Mouse (Mus musculus): ENCODE measurements around the gene Irak1.

Gene Irak1

GRCm38 (mm10) chrX:74023188-74024049, at the start of gene Irak1:
Irak1 (minus strand) TSS chrX:74023918.
- DNase-seq (ENCODE audit: low read depth, low spot score) = peak; percentile 77

DNA sequence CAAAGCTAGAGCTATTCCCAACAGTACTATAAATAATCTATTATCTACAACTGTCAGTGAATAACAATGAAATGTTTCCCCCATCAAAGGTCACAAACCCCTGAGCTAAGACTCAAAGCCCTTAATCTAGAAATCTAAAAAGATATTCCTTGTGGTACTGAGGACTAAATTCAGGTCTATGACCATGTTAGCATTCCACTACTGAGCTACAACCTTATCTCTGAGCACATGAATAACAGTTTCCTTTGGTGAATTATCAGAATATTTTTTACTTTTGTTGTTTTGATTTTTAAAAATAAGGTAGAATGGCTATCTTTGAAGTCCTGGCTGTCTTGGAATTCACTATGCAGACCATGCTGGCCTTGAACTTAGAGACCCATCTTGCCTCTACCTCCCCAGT, 47.1 kb upstream of the Irak1 start:
- DNase-seq (ENCODE audit: low read depth, low spot score) = no peak

- DNase-seq (ENCODE audit: low read depth, low spot score) = peak; percentile 89
Observed at GRCm38 (mm10) chrX:74067891-74068290, 44.2 kb upstream of the Irak1 start.

GRCm38 (mm10) chrX:74045107-74045506, 21.4 kb upstream of the Irak1 start:
- no peak for DNase-seq (ENCODE audit: low read depth, low spot score)

DNA sequence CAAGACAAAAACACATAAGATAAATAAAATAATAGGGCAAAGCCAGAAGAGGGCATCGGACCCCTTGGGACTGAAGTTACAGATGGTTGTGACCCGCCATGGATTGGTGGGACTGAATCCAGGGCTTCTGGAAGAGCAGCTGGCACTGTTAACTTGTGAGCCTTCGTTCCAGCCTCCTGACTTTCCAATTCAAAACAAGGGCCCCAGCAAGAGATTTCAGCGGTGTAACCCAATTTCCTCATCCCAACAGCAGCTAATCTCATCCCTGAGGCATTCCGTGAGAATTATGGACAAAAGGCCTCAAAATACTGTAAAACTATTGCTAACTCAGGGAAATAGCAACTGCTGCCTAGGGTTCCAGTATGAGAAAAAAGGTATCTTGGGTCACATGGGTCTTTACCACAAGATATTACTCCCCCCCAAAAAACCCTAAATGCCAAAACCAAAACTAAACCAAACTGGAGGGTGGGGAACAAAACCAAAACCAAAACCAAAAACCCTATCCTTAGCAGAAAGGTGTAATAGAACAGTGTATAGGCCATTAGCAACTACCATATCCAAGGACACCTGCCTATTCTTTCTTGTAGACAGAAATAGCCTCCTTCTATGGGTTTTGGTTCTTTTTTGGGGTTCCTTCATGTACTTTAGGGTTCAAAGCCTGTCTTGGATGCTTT, 14.1 kb upstream of the Irak1 start:
- no peak for DNase-seq (ENCODE audit: low read depth, low spot score)

GRCm38 (mm10) chrX:74030000-74030399, 6.3 kb upstream of the Irak1 start:
- no peak for DNase-seq (ENCODE audit: low read depth, low spot score)

GRCm38 (mm10) chrX:74022795-74023187, 927 bp downstream of the Irak1 start:
- DNase-seq (ENCODE audit: low read depth, low spot score) = no peak

- DNase-seq (ENCODE audit: low read depth, low spot score) = no peak
Observed at GRCm38 (mm10) chrX:74014597-74014996, 9.1 kb downstream of the Irak1 start.

DNA sequence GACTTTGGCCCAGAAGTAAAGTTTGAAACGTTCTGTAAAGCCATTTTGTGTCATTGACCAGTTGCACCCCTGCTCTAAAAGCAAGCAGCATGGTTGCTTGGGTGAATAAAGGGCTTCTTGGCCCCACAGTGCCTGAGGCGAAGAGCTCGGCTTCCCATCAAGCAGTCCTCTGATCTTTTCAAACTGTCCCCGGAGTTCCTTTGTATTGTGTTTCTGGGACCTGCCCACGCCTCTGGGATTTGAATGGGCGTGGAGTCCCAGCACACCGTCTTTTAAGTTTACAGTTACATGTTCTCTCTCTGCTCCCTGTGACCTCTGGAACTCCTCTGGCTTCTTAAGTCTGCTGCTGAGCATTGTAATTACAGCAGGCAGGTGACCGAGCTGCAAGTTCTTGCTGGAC, 15.7 kb downstream of the Irak1 start:
- DNase-seq (ENCODE audit: low read depth, low spot score) = no peak

GRCm38 (mm10) chrX:74006401-74006800, 17.3 kb downstream of the Irak1 start:
- DNase-seq (ENCODE audit: low read depth, low spot score) = no peak

- no peak for DNase-seq (ENCODE audit: low read depth, low spot score)
Observed at GRCm38 (mm10) chrX:74003644-74004043, 20.1 kb downstream of the Irak1 start.

- no peak for DNase-seq (ENCODE audit: low read depth, low spot score)
Observed at GRCm38 (mm10) chrX:74001024-74001423, 22.7 kb downstream of the Irak1 start.

DNA sequence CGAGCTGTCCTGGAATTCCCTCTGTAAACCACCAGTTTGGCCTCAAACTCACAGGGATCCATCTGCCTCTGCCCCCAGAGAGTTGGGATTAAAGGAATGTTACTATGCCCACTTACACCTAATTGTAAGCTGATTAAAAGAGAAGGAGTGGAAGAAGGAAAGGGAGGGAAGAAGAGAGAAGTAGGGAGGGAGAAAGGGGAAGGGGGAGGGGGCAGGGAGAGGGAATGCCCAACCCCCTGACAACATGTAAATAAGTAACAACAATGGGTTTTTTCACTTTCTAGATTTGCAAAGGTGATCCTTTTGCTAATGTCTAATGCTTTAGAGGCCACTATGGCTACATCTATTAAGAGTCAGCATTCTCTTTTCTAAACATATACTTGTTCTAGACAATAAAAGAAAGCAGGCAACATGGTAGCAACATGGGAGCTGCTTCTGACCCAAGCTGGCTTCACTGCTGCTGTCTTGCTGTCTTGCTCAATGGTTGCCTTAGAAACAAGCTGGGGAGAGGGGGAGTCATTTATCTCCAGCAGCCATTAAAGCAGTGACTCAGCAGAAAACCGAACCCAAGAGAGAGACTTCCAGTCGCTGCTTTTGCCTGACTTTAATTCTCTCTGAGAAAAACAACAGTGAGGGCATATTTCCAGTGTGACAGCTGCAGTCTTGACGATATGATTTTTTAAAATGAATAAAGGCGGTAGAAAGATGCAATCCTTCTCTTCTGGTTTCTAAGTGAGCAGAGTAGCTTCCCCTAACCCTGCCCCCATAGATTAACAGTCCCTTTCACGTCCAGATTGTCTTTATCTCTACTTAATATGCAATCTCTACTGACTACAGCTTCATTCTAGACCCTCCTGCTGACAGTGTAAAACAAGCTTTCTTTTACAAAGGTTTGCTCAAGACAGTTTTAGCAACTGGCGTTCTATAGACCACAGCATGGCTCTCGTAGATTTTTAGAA, 24.5 kb downstream of the Irak1 start:
- peak; percentile 53 for DNase-seq (ENCODE audit: low read depth, low spot score)

DNA sequence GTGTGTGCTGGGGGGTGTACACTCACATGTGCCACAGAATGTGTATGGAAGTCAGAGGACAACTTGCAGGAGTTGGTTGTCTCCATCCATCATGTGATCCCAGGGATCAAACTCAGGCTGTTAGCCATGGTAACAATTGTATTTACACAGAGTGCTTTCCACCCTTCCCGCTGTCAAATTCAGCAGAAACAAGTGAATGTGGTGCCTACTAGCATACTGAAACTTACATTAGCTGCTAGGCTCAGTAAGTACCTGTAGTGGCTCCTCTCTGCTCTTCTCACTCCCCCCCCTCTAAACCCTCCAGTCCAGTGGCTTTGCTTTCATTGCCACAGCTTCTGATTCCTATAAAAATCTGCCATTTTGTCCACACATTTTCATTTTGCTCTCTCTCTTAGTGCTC, 45.9 kb downstream of the Irak1 start:
- DNase-seq (ENCODE audit: low read depth, low spot score) = no peak

- no peak for DNase-seq (ENCODE audit: low read depth, low spot score)
Observed at GRCm38 (mm10) chrX:73976283-73976682, 47.4 kb downstream of the Irak1 start.

GRCm38 (mm10) chrX:73972774-73973173, 50.9 kb downstream of the Irak1 start:
- DNase-seq (ENCODE audit: low read depth, low spot score) = no peak

- no peak for DNase-seq (ENCODE audit: low read depth, low spot score)
Observed at GRCm38 (mm10) chrX:73970781-73971180, 52.9 kb downstream of the Irak1 start.

GRCm38 (mm10) chrX:73969729-73970128, 54.0 kb downstream of the Irak1 start:
- DNase-seq (ENCODE audit: low read depth, low spot score) = no peak

DNA sequence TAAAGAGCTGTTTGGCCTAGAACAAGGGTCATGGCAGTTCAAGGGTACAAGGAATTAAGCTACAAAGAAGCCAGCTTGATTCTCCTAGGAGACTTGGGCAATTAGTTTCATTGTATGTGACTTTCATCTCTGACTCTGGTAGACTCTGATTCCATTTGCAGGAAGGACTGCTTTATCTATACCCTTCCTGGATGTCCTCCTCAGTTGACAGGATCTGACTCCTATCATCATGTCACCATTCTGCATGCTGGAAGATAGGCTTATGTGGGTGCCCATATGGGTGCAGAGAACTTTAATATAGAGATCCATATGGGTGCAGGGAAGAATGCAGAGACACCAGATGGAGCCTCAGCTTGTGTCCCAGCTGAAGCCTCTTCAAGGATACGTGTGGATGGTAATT, 54.6 kb downstream of the Irak1 start:
- DNase-seq (ENCODE audit: low read depth, low spot score) = no peak

DNA sequence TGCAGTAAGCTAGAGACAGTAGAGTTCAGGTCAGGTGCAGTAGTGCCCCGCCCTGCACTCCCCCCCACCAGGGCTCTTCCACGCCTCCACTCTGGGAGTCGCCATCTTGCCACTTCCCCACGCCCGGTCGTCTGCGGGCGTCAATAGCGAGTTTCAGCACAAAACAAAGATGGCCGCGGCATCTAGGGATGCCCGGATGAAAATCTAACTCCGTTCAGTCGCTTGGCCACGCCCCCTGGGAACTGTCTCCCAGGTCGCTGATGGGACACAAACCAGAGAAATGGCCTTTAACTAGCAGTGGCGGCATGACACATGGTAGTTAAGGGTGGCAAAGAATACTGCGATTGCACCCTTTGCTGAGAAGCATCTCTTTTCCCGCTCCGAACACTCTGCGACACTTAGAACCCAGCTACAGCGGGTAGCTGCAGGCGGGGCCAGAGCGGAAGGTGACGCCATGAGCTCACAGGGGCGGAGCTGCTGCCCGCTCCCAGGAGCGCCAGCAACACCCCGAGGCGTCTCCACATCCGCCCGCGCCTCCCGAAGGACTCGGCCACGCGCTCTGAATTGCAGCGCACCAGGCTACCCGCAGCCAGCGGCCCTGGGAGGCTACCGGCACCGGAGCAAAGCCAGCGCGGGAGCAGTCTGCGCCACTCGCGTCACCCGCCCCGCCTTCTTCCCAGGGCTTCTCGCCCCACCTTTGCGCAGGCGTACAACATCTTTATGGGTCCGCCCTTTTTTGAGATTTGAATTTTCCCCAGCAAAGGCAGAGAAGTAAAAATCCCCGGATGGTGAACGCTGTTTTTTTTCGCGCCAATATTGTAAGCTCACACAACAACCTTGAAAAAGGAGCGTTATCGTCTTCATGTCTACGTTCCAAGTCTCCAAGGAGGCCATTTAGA, 56.3 kb downstream of the Irak1 start:
- DNase-seq (ENCODE audit: low read depth, low spot score) = peak; percentile 91
